Mouse (Mus musculus) lung, embryonic 15.5 days (tissue): Measurements from ENCODE around the gene Slc9b2. TPM values are rescaled to one million over a fixed set of nuclear protein-coding genes. Genes with fewer than 3 reads are reported as not detected.
A peak's percentile ranks its signal among the peaks of the same experiment; 100 is the strongest.

Source experiments
- ATAC-seq: fragments of 200-750 bp; cut with Nextera tagmentation; 2 replicates; pipeline ENCODE4 v1.8.0; 2017; ENCODE audit warnings: moderate number of reproducible peaks, borderline replicate concordance; ENCODE audit not compliant: low FRiP score, low TSS enrichment; ENCODE audit errors: extremely low read depth
- H3K27ac ChIP-seq: fragments of 300-500 bp; sonication (generic); 2 replicates; pipeline ENCODE4 v1.5.1; 2015; ENCODE audit warnings: moderate library complexity, mild to moderate bottlenecking, inconsistent platforms
- H3K27me3 ChIP-seq: fragments of 300-500 bp; sonication (generic); 2 replicates; pipeline ENCODE4 v1.6.1; 2015; ENCODE audit warnings: inconsistent platforms
- H3K36me3 ChIP-seq: fragments of 300-500 bp; sonication (generic); 2 replicates; pipeline ENCODE4 v1.6.1; 2015; ENCODE audit warnings: inconsistent platforms
- H3K4me1 ChIP-seq: fragments of 300-500 bp; sonication (generic); 2 replicates; pipeline ENCODE4 v1.6.1; 2015; ENCODE audit warnings: inconsistent platforms
- H3K4me2 ChIP-seq: fragments of 300-500 bp; sonication (generic); 2 replicates; pipeline ENCODE4 v1.6.1; 2015; ENCODE audit warnings: inconsistent platforms, mild to moderate bottlenecking, moderate library complexity
- H3K4me3 ChIP-seq: fragments of 300-500 bp; sonication (generic); 2 replicates; pipeline ENCODE4 v1.5.1; 2015; ENCODE audit warnings: mild to moderate bottlenecking, inconsistent platforms
- H3K9ac ChIP-seq: fragments of 300-500 bp; sonication (generic); 2 replicates; pipeline ENCODE4 v1.6.1; 2015; ENCODE audit warnings: inconsistent platforms
- H3K9me3 ChIP-seq: fragments of 300-500 bp; sonication (generic); 2 replicates; pipeline ENCODE4 v1.6.1; 2016; ENCODE audit warnings: inconsistent platforms
- WGBS: fragments of 180-500 bp; shearing (Covaris S2); methylation state at CpG from one replicate; pipeline ENCODE4 v1.1.7; 2015; 5-methylcytosine and 5-hydroxymethylcytosine counted together
- polyA plus RNA-seq: library from polyadenylated mRNA; unstranded; fragments of >200 nt; fragmentation: Nextera tagmentation; extraction: Ambion mirVana; gene quantifications from 2 replicates; pipeline ENCODE4 v1.2.1, GENCODE M21; 2015

Gene Slc9b2
- 1.2 and 1.3 TPM in 2 replicates for polyA plus RNA-seq

DNA sequence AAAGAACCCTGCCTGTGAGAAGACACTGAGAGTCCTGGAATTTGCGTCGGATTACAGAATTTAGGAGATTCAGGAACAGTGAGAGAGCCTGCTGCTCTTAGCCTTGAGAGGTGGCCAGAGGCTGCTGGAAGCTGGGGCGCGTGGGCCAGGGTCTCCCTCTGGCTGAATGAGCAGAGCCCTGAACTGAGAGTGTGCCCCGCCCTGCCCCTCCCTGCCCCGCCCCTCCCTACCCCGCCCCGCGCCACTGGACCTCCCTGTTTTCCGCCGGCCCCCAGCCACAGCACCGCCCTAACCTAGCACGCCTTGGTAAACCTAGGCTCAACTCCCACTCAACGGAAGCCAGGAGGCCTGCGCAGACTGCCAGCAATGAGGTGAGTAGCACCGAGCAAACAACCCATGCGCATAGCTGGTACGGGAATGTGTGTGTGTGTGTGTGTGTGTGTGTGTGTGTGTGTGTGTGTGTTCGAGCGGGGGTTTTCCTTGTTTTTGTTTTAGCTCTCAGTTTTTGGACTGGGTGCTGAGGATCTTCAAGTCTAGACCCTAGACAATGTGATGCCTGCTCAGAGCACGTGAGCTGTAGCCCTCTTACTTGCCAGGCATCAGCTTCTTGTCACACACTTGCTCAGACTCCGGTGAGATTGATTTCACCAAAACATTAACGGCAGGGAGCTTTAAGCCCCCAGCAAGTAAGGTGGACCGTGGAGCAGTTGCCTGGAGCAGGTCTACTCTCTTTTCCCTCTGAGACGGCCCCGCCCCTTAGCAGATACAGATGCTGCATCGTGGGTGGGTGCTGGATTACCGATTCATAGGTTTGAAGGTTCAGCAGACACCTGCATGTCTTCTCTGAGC, at the start of gene Slc9b2:
Gene Slc9b2, plus strand, starts transcription at position 290 of the 849 bp plus-strand sequence.
- H3K9me3 ChIP-seq = no peaks in the 10 kb centered on the region
- H3K4me1 ChIP-seq = 0 out of 2 replicates have a peak, but pooled peaks cover 5% of the 10 kb centered on the region
- peak within 1 kb of the TSS; percentile 31; the same call in 1 of the 2 replicates for H3K9ac ChIP-seq
- H3K27me3 ChIP-seq = no peaks in the 10 kb centered on the region; the same call in 1 of the 2 replicates
- no peaks in the 10 kb centered on the region for H3K36me3 ChIP-seq
- ATAC-seq = peak; percentile 95
- no peak within 1 kb of the TSS for H3K27ac ChIP-seq
- H3K4me3 ChIP-seq = peak within 1 kb of the TSS; percentile 41
- WGBS = 6% methylated on average over 27 of the region's 28 CpGs
- H3K4me2 ChIP-seq = peak within 1 kb of the TSS; percentile 83

- Histone ChIP-seq H3K27me3 (no peaks in the 10 kb centered on the region), H3K4me3 (no peak overlapping the region), H3K9ac (no peak overlapping the region), H3K36me3 (peaks cover 84% of the 10 kb centered on the region), H3K27ac (no peak overlapping the region), H3K4me1 (no peaks in the 10 kb centered on the region), H3K4me2 (no peak overlapping the region), H3K9me3 (no peaks in the 10 kb centered on the region)
- WGBS = 87% methylated on average over 10 of the region's 10 CpGs
- ATAC-seq = no peak
Observed at GRCm38 (mm10) chr3:135258919-135259318, 48.6 kb upstream of the Slc9b2 start.

- Histone ChIP-seq H3K4me2 (no peak overlapping the region), H3K4me3 (no peak overlapping the region), H3K27ac (no peak overlapping the region), H3K9me3 (no peaks in the 10 kb centered on the region), H3K36me3 (peaks cover 92% of the 10 kb centered on the region), H3K4me1 (no peaks in the 10 kb centered on the region), H3K9ac (no peak overlapping the region), H3K27me3 (no peaks in the 10 kb centered on the region)
- ATAC-seq = no peak
- WGBS = 94% methylated on average over 7 of the region's 7 CpGs
Observed at GRCm38 (mm10) chr3:135260233-135260632, 47.3 kb upstream of the Slc9b2 start.

DNA sequence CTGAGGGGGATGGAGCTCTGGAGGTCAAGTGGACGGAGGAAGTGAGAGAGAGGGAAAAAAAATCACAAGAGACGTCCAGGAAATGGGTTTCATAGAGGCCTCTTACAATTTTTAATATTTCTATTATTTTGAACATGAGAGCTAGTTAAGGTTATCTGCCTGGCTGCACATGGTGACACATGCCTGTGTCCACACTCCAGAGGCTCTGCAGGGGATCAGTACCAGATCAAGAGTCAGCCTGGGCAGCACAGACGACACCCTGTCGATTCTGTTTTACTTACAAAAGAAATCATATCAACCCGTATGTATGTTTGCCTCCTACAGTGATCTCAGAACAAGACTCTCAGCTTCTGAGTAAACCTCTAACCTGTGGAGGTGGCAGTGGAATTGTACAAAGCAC, 38.9 kb upstream of the Slc9b2 start:
- H3K4me2 ChIP-seq = no peak overlapping the region
- H3K36me3 ChIP-seq = peaks cover 88% of the 10 kb centered on the region
- WGBS = 83% methylated on average over 5 of the region's 5 CpGs
- no peak overlapping the region for H3K4me3 ChIP-seq
- ATAC-seq = no peak
- no peaks in the 10 kb centered on the region for H3K9me3 ChIP-seq
- no peak overlapping the region for H3K9ac ChIP-seq
- H3K27ac ChIP-seq = no peak overlapping the region
- H3K27me3 ChIP-seq = no peaks in the 10 kb centered on the region
- no peaks in the 10 kb centered on the region for H3K4me1 ChIP-seq

- Histone ChIP-seq H3K4me3 (no peak overlapping the region), H3K36me3 (peaks cover 79% of the 10 kb centered on the region), H3K9ac (no peak overlapping the region), H3K9me3 (no peaks in the 10 kb centered on the region), H3K27me3 (no peaks in the 10 kb centered on the region), H3K4me1 (no peaks in the 10 kb centered on the region), H3K4me2 (no peak overlapping the region), H3K27ac (no peak overlapping the region)
- ATAC-seq = no peak
- 66% methylated on average over 10 of the region's 10 CpGs for WGBS
Observed at GRCm38 (mm10) chr3:135269391-135269990, 38.0 kb upstream of the Slc9b2 start.

DNA sequence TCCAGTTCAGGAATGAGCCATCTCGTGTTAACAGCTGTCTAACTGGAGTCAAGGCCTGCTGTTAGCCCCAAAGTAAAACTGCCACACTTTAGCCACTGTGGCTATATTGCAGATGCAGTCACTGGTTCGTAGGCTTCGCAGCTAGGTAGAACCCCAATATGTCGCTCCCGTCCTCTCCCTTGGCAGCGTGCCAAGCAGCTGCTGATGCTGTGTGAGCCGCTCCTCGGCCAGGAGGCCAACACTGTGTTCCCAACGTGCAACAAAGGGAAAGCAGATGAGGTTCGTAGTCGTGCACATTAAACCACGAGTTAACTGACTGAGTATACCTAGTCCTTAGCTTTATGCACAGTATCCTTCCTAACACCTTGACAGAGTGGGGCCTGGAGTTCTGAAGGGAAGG, 34.9 kb upstream of the Slc9b2 start:
- H3K4me3 ChIP-seq = no peak overlapping the region
- H3K27me3 ChIP-seq = no peaks in the 10 kb centered on the region
- H3K9me3 ChIP-seq = no peaks in the 10 kb centered on the region
- WGBS = 57% methylated on average over 12 of the region's 12 CpGs
- no peak overlapping the region for H3K4me2 ChIP-seq
- H3K4me1 ChIP-seq = no peaks in the 10 kb centered on the region
- no peak overlapping the region for H3K9ac ChIP-seq
- peaks cover 52% of the 10 kb centered on the region for H3K36me3 ChIP-seq
- peak; percentile 40; the same call in 1 of the 2 replicates for ATAC-seq
- no peak overlapping the region for H3K27ac ChIP-seq

- peaks cover 48% of the 10 kb centered on the region for H3K36me3 ChIP-seq
- WGBS = 80% methylated on average over 13 of the region's 13 CpGs
Observed at GRCm38 (mm10) chr3:135273047-135273446, 34.5 kb upstream of the Slc9b2 start.

DNA sequence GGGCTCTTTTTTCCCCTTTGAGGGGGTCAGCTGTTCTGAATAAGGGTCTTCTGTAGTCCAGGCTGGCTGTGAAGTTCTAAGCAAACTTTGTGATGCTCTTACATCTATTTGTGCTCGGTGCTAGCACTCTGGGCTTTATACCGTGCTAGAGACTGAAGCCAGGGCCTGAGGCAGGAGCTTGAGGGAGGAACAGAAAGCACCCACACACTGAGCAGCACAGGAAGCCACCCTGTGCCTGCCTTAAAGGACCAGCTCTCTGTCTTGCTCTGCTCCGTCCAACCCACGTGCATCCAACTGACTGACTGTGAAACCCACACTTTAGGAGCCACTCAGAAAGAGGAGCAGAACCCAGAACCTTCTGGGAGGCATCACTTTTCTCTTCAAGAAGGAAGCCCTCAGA, 27.3 kb upstream of the Slc9b2 start:
- H3K4me1 ChIP-seq = 0 out of 2 replicates have a peak, but pooled peaks cover 3% of the 10 kb centered on the region
- no peak overlapping the region for H3K4me2 ChIP-seq
- H3K27ac ChIP-seq = no peak overlapping the region
- H3K27me3 ChIP-seq = no peaks in the 10 kb centered on the region
- H3K36me3 ChIP-seq = no peaks in the 10 kb centered on the region
- no peak overlapping the region for H3K9ac ChIP-seq
- WGBS = 70% methylated on average over 4 of the region's 4 CpGs
- no peak overlapping the region for H3K4me3 ChIP-seq
- no peaks in the 10 kb centered on the region for H3K9me3 ChIP-seq
- no peak for ATAC-seq

More at GRCm38 (mm10) chr3:135273047-135273446, 34.5 kb upstream of the Slc9b2 start:
- Histone ChIP-seq H3K4me2 (no peak overlapping the region), H3K27me3 (no peaks in the 10 kb centered on the region), H3K27ac (no peak overlapping the region), H3K4me3 (no peak overlapping the region), H3K4me1 (no peaks in the 10 kb centered on the region), H3K9me3 (no peaks in the 10 kb centered on the region), H3K9ac (no peak overlapping the region)
- ATAC-seq = 0 out of 2 replicates have a peak, but pooled peaks have one; percentile 39

GRCm38 (mm10) chr3:135280669-135281415, 26.7 kb upstream of the Slc9b2 start, which contains the start of gene Bdh2:
Gene Bdh2 (plus strand): TSS chr3:135281221.
- Histone ChIP-seq H3K4me3 (peak within 1 kb of the TSS; percentile 5; the same call in 1 of the 2 replicates), H3K4me2 (peak within 1 kb of the TSS; percentile 38), H3K27ac (no peak within 1 kb of the TSS), H3K9ac (no peak within 1 kb of the TSS), H3K4me1 (0 out of 2 replicates have a peak, but pooled peaks cover 3% of the 10 kb centered on the region), H3K9me3 (no peaks in the 10 kb centered on the region), H3K36me3 (no peaks in the 10 kb centered on the region), H3K27me3 (no peaks in the 10 kb centered on the region)
- WGBS = 19% methylated on average over 14 of the region's 14 CpGs
- ATAC-seq = peak; percentile 74

DNA sequence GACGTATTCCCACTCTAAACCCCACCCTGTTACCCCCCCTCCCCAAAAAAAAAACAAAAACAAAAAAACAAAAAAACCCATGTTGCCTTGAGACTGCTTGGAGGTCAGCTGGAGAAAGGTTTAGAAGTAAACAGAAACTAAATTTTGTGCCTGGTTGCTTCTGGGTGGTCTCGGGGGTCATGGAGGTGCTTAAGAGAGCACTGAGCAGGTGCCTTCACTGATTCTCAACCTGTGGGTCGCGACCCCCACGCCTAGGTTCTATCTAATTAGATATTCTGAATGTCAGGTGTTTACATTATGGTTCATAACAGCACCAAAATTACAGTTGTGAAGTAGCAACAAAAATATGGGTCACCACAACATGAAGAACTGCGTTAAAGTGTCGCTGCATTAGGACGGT, 25.8 kb upstream of the Slc9b2 start:
- Histone ChIP-seq H3K9me3 (no peaks in the 10 kb centered on the region), H3K4me2 (no peak overlapping the region), H3K9ac (no peak overlapping the region), H3K4me1 (0 out of 2 replicates have a peak, but pooled peaks cover 3% of the 10 kb centered on the region), H3K27me3 (no peaks in the 10 kb centered on the region), H3K27ac (no peak overlapping the region), H3K4me3 (no peak overlapping the region), H3K36me3 (no peaks in the 10 kb centered on the region)
- ATAC-seq = no peak
- WGBS = 58% methylated on average over 8 of the region's 8 CpGs

DNA sequence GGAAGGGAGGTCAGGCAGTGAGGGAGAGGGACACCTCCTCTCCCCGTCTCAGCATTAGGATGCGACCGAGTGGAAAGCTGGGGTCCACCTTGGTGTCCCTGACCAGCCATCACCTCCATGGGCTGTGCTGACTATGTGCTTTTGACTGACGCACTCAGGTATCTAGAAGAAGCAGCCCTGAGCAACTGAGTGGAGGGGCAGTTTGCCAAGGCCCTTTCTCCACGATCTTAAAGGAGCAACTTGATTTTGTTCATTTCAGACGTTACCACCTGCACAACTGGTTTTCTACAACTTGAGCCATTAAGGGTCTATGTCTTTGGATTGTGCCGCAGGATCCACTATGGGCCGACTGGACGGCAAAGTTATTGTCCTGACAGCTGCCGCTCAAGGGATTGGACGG, 22.2 kb upstream of the Slc9b2 start:
- peak overlapping the region; percentile 28; the same call in 1 of the 2 replicates for H3K4me2 ChIP-seq
- no peak for ATAC-seq
- H3K9ac ChIP-seq = no peak overlapping the region
- H3K36me3 ChIP-seq = no peaks in the 10 kb centered on the region
- H3K27me3 ChIP-seq = no peaks in the 10 kb centered on the region
- 0 out of 2 replicates have a peak, but pooled peaks cover 3% of the 10 kb centered on the region for H3K4me1 ChIP-seq
- H3K4me3 ChIP-seq = peak overlapping the region; percentile 7; the same call in 1 of the 2 replicates
- no peaks in the 10 kb centered on the region for H3K9me3 ChIP-seq
- H3K27ac ChIP-seq = peak overlapping the region; percentile 49
- 67% methylated on average over 11 of the region's 11 CpGs for WGBS
